Mouse (Mus musculus) liver, embryonic 12.5 days (tissue): ENCODE results near the gene 1700014D04Rik. TPM values are rescaled to one million over a fixed set of nuclear protein-coding genes. Genes with fewer than 3 reads are reported as not detected.
A peak's percentile ranks its signal among the peaks of the same experiment; 100 is the strongest.
"Not testable (repeated sequence)": the region's sequence is repeated elsewhere in the genome, so short reads cannot be mapped to it uniquely, and the experiment has no call there.

Experiments
- ATAC-seq: fragments of 200-750 bp; cut with Nextera tagmentation; 2 replicates; pipeline ENCODE4 v1.8.0; 2017; ENCODE audit warnings: moderate number of reproducible peaks, mild to moderate bottlenecking, moderate library complexity
- H3K27ac ChIP-seq: fragments of 300-500 bp; sonication (generic); 2 replicates; pipeline ENCODE4 v1.5.1; 2016; ENCODE audit warnings: mild to moderate bottlenecking
- H3K27me3 ChIP-seq: fragments of 300-500 bp; sonication (generic); replicated peaks from 2 replicates; pipeline ENCODE4 v1.6.1; 2016; ENCODE audit warnings: mild to moderate bottlenecking, moderate library complexity
- H3K36me3 ChIP-seq: fragments of 300-500 bp; sonication (generic); 2 replicates; pipeline ENCODE4 v1.6.1; 2016; ENCODE audit warnings: mild to moderate bottlenecking, moderate library complexity
- H3K4me1 ChIP-seq: fragments of 300-500 bp; sonication (generic); 2 replicates; pipeline ENCODE4 v1.6.1; 2016
- H3K4me2 ChIP-seq: fragments of 300-500 bp; sonication (generic); 2 replicates; pipeline ENCODE4 v1.6.1; 2016; ENCODE audit warnings: mild to moderate bottlenecking, moderate library complexity
- H3K4me3 ChIP-seq: fragments of 300-500 bp; sonication (generic); 2 replicates; pipeline ENCODE4 v1.5.1; 2016; ENCODE audit warnings: mild to moderate bottlenecking, moderate library complexity
- H3K9ac ChIP-seq: fragments of 300-500 bp; sonication (generic); 2 replicates; pipeline ENCODE4 v1.6.1; 2016; ENCODE audit warnings: mild to moderate bottlenecking, moderate library complexity
- H3K9me3 ChIP-seq: fragments of 300-500 bp; sonication (generic); replicated peaks from 2 replicates; pipeline ENCODE4 v1.6.1; 2016; ENCODE audit warnings: mild to moderate bottlenecking, moderate library complexity
- WGBS: fragments of 180-500 bp; shearing (Covaris S2); methylation state at CpG from one replicate; pipeline ENCODE4 v1.1.7; 2016; ENCODE audit not compliant: insufficient replicate concordance; 5-methylcytosine and 5-hydroxymethylcytosine counted together
- polyA plus RNA-seq: library from polyadenylated mRNA; unstranded; fragments of >200 nt; fragmentation: Nextera tagmentation; extraction: Ambion mirVana; gene quantifications from 2 replicates; pipeline ENCODE4 v1.2.1, GENCODE M21; 2016

The 1700014D04Rik gene
- polyA plus RNA-seq, 1 experiment from 2014 or later: not detected

- Histone ChIP-seq H3K27ac (no peak overlapping the region), H3K4me2 (peak overlapping the region; percentile 5; the same call in 1 of the 2 replicates), H3K27me3 (peaks cover 47% of the 10 kb centered on the region), H3K4me1 (peaks cover 11% of the 10 kb centered on the region; the same call in 1 of the 2 replicates), H3K9me3 (no peaks in the 10 kb centered on the region), H3K36me3 (no peaks in the 10 kb centered on the region), H3K4me3 (no peak overlapping the region), H3K9ac (no peak overlapping the region)
- WGBS: 24% methylated on average over 12 of the region's 12 CpGs
- no peak for ATAC-seq
These were observed 42.0 kb downstream of the 1700014D04Rik start for GRCm38 (mm10) chr13:59704562-59704961.

- no peak overlapping the region for H3K4me3 ChIP-seq
- H3K9me3 ChIP-seq: no peaks in the 10 kb centered on the region
- H3K27ac ChIP-seq: no peak overlapping the region
- no peak overlapping the region for H3K9ac ChIP-seq
- no peaks in the 10 kb centered on the region for H3K36me3 ChIP-seq
- WGBS: 66% methylated on average over 12 of the region's 12 CpGs
- peaks cover 11% of the 10 kb centered on the region; the same call in 1 of the 2 replicates for H3K4me1 ChIP-seq
- H3K27me3 ChIP-seq: peaks cover 56% of the 10 kb centered on the region
- no peak for ATAC-seq
- H3K4me2 ChIP-seq: no peak overlapping the region
These were observed 43.0 kb downstream of the 1700014D04Rik start for GRCm38 (mm10) chr13:59703514-59703913.

GRCm38 (mm10) chr13:59700137-59700536 is 46.4 kb downstream of the 1700014D04Rik start:
- H3K4me3 ChIP-seq, H3K36me3 ChIP-seq, H3K9ac ChIP-seq, H3K27ac ChIP-seq, H3K4me2 ChIP-seq, H3K9me3 ChIP-seq: not testable (repeated sequence)
- Histone ChIP-seq H3K27me3 (peaks cover 66% of the 10 kb centered on the region), H3K4me1 (peaks cover 11% of the 10 kb centered on the region; the same call in 1 of the 2 replicates)
- WGBS: 36% methylated on average over 1 of the region's 1 CpGs
- ATAC-seq: 0 out of 2 replicates have a peak, but pooled peaks have one; percentile 18

- Histone ChIP-seq H3K4me2 (no peak overlapping the region), H3K27ac (no peak overlapping the region), H3K4me1 (peaks cover 3% of the 10 kb centered on the region; the same call in 1 of the 2 replicates), H3K27me3 (peaks cover 56% of the 10 kb centered on the region), H3K9ac (no peak overlapping the region), H3K9me3 (no peaks in the 10 kb centered on the region), H3K36me3 (no peaks in the 10 kb centered on the region), H3K4me3 (no peak overlapping the region)
- WGBS: 82% methylated on average over 8 of the region's 8 CpGs
- no peak for ATAC-seq
These were observed 47.4 kb downstream of the 1700014D04Rik start for GRCm38 (mm10) chr13:59699131-59699530.

- Histone ChIP-seq H3K4me3 (no peak overlapping the region), H3K9me3 (no peaks in the 10 kb centered on the region; the same call in 1 of the 2 replicates), H3K27ac (no peak overlapping the region), H3K9ac (no peak overlapping the region), H3K4me2 (no peak overlapping the region), H3K36me3 (no peaks in the 10 kb centered on the region), H3K27me3 (peaks cover 26% of the 10 kb centered on the region), H3K4me1 (no peaks in the 10 kb centered on the region)
- WGBS: 73% methylated on average over 7 of the region's 7 CpGs
- no peak for ATAC-seq
These were observed 50.8 kb downstream of the 1700014D04Rik start for GRCm38 (mm10) chr13:59695781-59696180.

GRCm38 (mm10) chr13:59694008-59694407 is 52.5 kb downstream of the 1700014D04Rik start, which contains the start of gene 4921517D22Rik:
Gene 4921517D22Rik, minus strand, starts transcription at chr13:59694108.
- H3K27ac ChIP-seq: no peak within 1 kb of the TSS
- ATAC-seq: no peak
- no peak within 1 kb of the TSS for H3K4me2 ChIP-seq
- H3K4me1 ChIP-seq: peaks cover 6% of the 10 kb centered on the region; the same call in 1 of the 2 replicates
- H3K27me3 ChIP-seq: peaks cover 21% of the 10 kb centered on the region
- H3K9me3 ChIP-seq: no peaks in the 10 kb centered on the region; the same call in 1 of the 2 replicates
- H3K36me3 ChIP-seq: no peaks in the 10 kb centered on the region
- H3K9ac ChIP-seq: no peak within 1 kb of the TSS
- 69% methylated on average over 3 of the region's 3 CpGs for WGBS
- H3K4me3 ChIP-seq: no peak within 1 kb of the TSS

- H3K4me3 ChIP-seq: no peak overlapping the region
- 77% methylated on average over 10 of the region's 10 CpGs for WGBS
- no peak for ATAC-seq
- H3K9me3 ChIP-seq: no peaks in the 10 kb centered on the region; the same call in 1 of the 2 replicates
- H3K4me1 ChIP-seq: peaks cover 6% of the 10 kb centered on the region; the same call in 1 of the 2 replicates
- no peak overlapping the region for H3K4me2 ChIP-seq
- H3K9ac ChIP-seq: no peak overlapping the region
- no peaks in the 10 kb centered on the region for H3K36me3 ChIP-seq
- no peak overlapping the region for H3K27ac ChIP-seq
- no peaks in the 10 kb centered on the region; the same call in 1 of the 2 replicates for H3K27me3 ChIP-seq
These were observed 55.1 kb downstream of the 1700014D04Rik start for GRCm38 (mm10) chr13:59691478-59691877.

Other genes starting within 250 kb of the 1700014D04Rik start
- 12.1 and 13.2 TPM in 2 replicates for gene Agtpbp1, start 161.5 kb downstream of the 1700014D04Rik start, polyA plus RNA-seq
- gene Naa35, start 161.5 kb downstream of the 1700014D04Rik start, polyA plus RNA-seq: 35.5 and 37.2 TPM in 2 replicates
- gene Golm1, start 70.9 kb downstream of the 1700014D04Rik start, polyA plus RNA-seq: 63.8 and 64.2 TPM in 2 replicates
- not detected in 2 replicates for gene 4921517D22Rik, start 52.6 kb downstream of the 1700014D04Rik start, polyA plus RNA-seq
- gene Spata31d1a, start 36.4 kb downstream of the 1700014D04Rik start, polyA plus RNA-seq: 0.05 TPM in 1 of 2 replicates, not detected in the other
- not detected in 2 replicates for gene Spata31d1b, start 34.5 kb downstream of the 1700014D04Rik start, polyA plus RNA-seq
- gene Spata31d1d, start 15.0 kb downstream of the 1700014D04Rik start, polyA plus RNA-seq: not detected in 2 replicates
- 216 and 223 TPM in 2 replicates for gene Isca1, start 23.1 kb upstream of the 1700014D04Rik start, polyA plus RNA-seq
- gene Gm49354, start 35.5 kb upstream of the 1700014D04Rik start, polyA plus RNA-seq: not detected in 2 replicates
- gene Tut7, start 76.4 kb upstream of the 1700014D04Rik start, polyA plus RNA-seq: 66.3 and 74.4 TPM in 2 replicates